Mouse (Mus musculus) cerebellum, adult 9-11 months (tissue): ENCODE measurements around the gene P2rx7.
A peak's percentile ranks its signal among the peaks of the same experiment; 100 is the strongest.

ENCODE experiments used
- DNase-seq: peaks from one replicate; pipeline ENCODE4 v3.0.0; 2022

P2rx7 gene

GRCm38 (mm10) chr5:122643701-122644100, at the start of gene P2rx7:
P2rx7 (plus strand) TSS chr5:122643911.
- DNase-seq = peak; percentile 52

DNA sequence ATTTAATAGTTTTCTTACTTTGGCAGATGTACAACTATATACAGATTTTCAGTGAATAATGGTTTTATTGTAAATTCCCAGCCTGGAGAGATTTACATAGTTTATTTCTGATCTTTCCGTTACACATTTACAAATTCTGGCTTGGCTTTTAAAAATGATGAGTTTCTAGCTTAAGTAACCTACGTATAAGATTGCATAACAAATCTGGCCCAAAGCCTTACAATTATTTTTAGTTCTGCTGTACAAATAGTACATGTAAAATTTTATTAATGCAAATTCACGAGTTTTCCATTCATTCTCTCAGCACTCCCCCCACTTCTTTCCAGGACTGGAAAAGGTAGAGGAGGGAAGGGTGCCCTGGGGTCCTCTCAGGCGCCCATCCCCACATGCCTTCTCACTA, 48.2 kb upstream of the P2rx7 start:
- no peak for DNase-seq

DNA sequence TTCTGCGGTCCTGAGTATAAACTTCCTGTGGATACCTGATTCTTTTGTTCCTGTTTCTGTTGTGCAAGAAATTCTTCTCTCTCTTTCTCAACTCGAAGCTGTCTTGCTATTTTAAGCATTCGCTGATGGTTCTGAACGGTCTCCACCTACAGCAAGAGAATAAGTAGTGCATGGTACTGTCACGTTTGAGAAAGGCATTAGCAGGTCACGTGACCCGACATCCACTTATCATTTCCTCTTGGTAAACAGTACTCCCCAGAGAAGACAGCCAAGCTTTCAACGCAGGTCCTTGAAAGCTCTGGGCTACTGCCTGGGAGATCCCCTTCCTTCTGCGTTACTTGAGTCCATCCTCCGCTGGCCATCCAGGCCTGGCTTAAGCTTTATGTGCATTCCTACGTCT, 41.5 kb upstream of the P2rx7 start:
- DNase-seq = no peak

DNA sequence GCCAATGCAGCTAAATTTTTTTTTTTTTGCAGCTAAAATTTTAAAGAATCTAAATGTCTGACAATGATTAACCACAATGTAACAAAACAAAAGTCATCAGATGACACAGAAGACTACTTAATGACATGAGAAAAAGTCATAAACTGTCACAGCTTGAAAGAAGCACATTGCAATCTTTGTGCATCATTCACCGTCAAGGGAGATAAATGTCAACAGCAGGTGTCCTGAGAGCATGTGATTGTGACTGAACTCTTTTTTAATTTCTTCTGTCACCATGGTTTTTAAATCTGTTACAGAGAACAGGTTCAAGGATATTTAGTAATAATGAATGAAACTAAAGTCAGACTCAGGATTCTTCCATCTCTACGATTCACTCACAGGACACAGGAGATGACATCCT, 38.8 kb upstream of the P2rx7 start:
- no peak for DNase-seq

DNA sequence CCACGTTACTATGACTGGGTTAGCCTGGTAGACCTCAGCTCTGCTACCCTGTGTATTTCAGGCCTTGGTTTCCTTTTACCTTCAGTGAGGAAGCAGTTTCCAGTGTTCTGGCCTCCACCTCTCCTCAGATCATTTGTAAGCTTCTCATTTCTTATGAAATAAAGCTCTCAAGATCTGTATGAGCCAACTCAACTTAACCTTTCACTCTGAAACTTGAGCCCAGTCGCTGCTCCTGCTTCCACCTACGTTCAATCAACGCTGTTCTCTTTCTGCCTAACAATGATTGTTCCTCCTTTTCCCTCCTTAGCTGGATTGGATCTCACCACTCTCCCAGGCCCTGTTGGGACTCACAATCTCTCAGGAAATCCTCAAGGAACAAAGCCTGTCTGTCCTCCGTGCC, 32.1 kb upstream of the P2rx7 start:
- no peak for DNase-seq

- peak; percentile 96 for DNase-seq
Observed at GRCm38 (mm10) chr5:122613908-122614732, 29.6 kb upstream of the P2rx7 start, which contains the start of gene Ift81. Ift81 (minus strand) TSS chr5:122614518.

GRCm38 (mm10) chr5:122617718-122618117, 26.0 kb upstream of the P2rx7 start:
- DNase-seq = no peak

DNA sequence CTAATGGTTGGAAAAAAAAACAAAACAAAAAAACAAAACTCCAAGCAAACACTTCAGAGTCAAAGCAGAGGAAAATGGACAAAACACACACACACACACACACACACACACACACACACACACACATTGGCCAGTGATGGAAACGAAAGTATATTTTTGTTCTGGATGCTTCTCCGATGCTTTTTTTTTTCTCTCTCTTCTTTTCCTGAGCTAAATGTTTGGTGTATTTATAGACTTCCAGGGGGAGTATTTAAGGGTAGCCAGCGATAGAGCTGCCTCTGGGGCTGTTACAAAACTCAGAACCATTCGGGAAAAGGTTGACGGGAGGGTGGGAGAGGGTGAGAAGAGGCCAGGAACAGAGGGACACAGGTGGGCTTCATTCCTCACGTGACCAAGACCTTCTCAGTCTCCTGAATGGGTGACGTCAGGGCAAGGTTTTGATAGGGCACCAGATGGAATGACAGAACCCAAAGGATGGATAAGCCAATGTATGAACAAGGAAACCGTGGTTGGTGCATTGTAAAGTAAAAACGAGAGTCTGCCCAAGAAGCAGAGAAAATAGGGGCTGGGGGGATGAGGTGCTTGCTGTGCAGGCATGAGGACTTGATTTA, 23.9 kb upstream of the P2rx7 start:
- DNase-seq = no peak

DNA sequence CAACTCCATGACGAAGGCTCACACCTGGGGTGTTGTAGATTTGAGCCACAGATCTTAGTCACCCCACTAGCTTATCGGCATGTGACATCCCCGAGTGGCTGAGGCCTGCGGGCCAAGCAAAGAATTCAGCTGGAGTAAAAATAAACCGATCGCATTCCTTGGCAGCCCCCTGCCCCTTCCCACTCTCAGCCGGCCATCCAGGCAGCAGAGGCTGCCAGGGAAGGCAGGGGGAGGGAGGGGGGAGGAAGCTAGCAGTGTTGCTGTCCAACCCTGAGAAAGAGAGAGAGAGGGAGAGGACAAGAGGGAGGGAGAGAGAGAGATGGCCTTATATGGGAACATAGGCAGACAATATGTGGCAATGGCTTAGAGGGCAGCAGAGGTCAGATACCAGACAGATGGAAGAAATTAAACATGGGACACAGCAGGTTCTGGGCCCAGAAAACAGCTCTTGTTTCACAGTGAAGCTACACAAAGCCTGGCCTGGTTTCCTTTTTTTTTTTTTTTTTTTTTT, 22.3 kb upstream of the P2rx7 start:
- DNase-seq = peak; percentile 30

GRCm38 (mm10) chr5:122622526-122622925, 21.2 kb upstream of the P2rx7 start:
- DNase-seq = no peak

DNA sequence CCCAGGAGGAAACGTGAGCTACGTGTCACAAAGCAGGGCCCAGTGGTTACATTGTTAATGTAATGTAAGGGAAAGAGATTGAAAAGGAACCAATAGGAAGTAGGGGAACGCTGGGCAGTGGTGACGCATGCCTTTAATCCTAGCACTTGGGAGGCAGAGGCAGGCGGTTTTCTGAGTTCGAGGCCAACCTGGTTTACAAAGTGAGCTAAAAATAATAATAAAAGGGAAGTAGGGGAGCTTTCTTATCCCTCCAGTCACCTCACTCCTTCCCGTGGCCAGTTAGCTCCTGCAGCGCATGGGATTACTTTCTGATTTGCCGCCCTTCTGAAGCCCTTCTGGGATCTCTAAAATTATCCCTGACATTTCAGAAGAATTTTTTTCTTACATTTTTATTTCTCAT, 19.9 kb upstream of the P2rx7 start:
- no peak for DNase-seq

GRCm38 (mm10) chr5:122624952-122625479, 18.7 kb upstream of the P2rx7 start:
- no peak for DNase-seq

- DNase-seq = no peak
Observed at GRCm38 (mm10) chr5:122625565-122626252, 18.0 kb upstream of the P2rx7 start.

DNA sequence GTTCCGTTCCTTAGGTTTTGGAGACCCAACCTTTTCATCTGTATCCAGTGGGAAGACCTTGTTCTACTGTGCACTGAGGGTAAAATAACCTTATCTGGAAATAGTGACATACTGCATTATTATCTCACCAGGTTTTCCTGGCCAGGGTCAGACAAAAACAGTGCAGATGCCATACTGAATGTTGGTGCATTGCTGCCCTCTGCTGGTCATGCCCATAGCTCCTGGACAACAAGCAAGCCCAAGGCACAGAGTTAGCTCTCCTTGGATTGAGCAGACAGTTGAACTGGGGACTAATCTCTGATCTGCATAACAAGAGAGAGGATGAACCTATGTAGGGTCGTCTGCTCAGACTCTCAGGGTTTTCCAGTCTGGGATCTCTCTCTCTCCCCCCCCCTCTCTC, 16.5 kb upstream of the P2rx7 start:
- peak; percentile 88 for DNase-seq

- DNase-seq = no peak
Observed at GRCm38 (mm10) chr5:122635228-122635627, 8.5 kb upstream of the P2rx7 start.

GRCm38 (mm10) chr5:122636308-122636707, 7.4 kb upstream of the P2rx7 start:
- no peak for DNase-seq

DNA sequence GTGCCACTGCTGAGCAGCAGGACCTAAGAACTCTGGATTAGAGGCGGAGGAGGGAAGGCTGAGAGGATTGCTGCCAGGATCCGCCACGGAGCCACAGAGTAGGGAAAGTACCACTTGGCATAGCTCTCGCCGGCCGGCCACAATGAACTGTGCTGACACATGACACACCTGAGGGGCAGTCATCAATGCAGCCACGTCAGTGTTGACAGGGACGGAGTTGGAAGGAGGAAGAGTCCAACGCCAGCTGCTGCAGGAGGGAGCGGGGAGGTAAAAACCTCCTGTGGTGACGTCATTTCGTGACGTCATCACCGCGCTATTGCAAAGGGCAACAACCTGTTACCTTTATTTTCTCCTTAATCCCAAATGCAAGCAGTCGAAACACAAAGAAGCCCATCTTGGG, 6.8 kb upstream of the P2rx7 start:
- no peak for DNase-seq

DNA sequence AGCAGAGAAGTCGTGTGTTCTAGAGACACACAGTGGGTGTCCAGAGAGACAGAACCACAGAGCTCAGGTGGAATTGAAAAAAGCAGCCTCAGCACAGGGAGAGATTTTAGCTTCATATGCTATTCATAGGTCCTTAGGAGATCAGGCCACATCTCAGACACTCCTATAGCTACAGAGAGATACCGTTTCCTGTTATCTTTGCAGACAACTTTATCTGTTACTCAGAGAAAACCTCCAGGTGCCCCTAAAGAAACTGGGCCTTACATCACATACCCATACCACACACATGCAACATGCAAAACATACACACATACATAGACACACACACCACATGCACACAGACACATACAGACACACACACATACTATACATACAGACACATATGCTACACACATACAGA, 5.4 kb upstream of the P2rx7 start:
- DNase-seq = no peak

DNA sequence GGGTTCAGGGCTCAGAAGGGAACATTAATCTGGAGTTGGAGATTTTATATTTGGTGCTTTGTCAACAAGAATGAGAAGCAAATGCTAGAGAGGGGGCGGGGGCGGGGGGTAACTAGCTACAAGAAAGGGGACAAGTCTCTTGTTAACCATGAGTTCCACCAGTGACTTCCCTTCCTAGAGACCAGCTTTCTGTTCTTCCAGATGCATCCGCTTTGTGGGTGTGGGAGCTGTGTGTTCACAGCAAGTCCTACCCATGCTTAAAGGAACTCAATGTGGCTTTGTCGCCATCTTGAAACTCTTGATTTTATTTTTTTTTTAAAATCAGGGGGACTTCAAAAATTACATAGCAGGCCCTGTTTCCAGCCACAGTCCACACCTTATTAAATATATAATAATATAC, 4.2 kb upstream of the P2rx7 start:
- no peak for DNase-seq

DNA sequence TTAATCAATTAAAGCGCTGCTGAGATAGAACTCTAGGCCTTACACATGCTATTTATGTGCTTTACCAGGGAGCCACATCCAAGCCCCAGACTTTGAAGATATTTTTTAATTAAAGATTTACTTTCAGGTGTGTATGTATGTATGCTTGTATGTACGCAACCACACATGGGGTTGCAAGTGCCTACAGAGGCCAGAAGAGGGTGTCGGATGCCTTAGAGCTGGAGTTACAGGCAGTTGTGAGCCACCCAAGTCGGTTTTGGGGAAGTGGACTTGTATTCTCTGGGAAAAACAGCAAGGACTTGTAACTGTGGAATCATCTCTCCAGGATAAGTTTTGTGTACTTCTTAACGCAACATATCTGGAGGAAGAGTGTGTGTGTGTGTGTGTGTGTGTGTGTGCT, 3.7 kb upstream of the P2rx7 start:
- DNase-seq = no peak

GRCm38 (mm10) chr5:122644111-122644607, 448 bp downstream of the P2rx7 start:
- peak; percentile 50 for DNase-seq

DNA sequence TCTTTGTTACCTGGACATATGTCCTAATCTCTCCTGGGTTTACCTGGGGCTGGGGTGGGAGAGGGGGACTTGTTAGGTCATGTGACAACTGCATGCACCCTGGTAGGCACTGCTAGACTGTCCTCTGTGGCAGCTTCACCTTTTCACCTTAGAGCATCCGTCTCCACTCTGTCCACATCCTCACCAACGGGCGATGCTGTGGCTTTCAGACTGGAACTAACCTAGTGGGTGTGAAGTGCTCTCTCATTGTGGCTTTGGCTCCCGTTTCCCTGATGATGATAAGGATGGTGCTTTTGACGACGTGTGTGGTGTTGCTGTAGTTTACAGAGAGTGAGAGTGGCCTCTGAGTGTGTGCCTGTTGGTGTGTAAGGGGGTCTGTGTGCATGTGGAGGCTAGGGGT, 1.6 kb downstream of the P2rx7 start:
- no peak for DNase-seq

GRCm38 (mm10) chr5:122646050-122646449, 2.3 kb downstream of the P2rx7 start:
- DNase-seq = no peak
